Mouse (Mus musculus) cerebellum, adult 2 months (tissue): ENCODE measurements around the gene Ctbp2. TPM values are rescaled to one million over a fixed set of nuclear protein-coding genes. Genes with fewer than 3 reads are reported as not detected.
A peak's percentile ranks its signal among the peaks of the same experiment; 100 is the strongest.

ENCODE experiments used
- DNase-seq, 2 experiments: peaks; one replicate each; pipeline ENCODE4 v3.0.0; 2021
- H3K27ac ChIP-seq: fragments of 200-500 bp; 2 replicates; pipeline ENCODE4 v1.5.1; 2012; ENCODE audit warnings: low read length, control low read depth, inconsistent platforms; ENCODE audit not compliant: insufficient read depth
- H3K27me3 ChIP-seq: fragments of 200-500 bp; 2 replicates; pipeline ENCODE4 v1.6.1; 2012; ENCODE audit warnings: inconsistent platforms, mild to moderate bottlenecking, low read length, moderate library complexity; ENCODE audit not compliant: control insufficient read depth, insufficient read depth
- H3K4me1 ChIP-seq: fragments of 200-500 bp; 2 replicates; pipeline ENCODE4 v1.6.1; 2011; ENCODE audit warnings: low read length; ENCODE audit not compliant: control insufficient read depth, insufficient read depth
- H3K4me3 ChIP-seq: fragments of 200-500 bp; replicated peaks from 2 replicates; pipeline ENCODE3; 2011; ENCODE audit warnings: mild to moderate bottlenecking, low read depth, low read length, control low read depth; ENCODE audit not compliant: insufficient read depth
- CTCF ChIP-seq: fragments of 200-500 bp; IDR thresholded peaks from 2 replicates; pipeline ENCODE4 v1.5.1; 2011; ENCODE audit warnings: low read depth, mild to moderate bottlenecking, control low read depth, low read length, moderate library complexity, borderline replicate concordance; ENCODE audit not compliant: insufficient read depth
- POLR2A ChIP-seq: fragments of 200-500 bp; IDR thresholded peaks from 2 replicates; pipeline ENCODE4 v1.6.1; 2011; ENCODE audit warnings: low read length, control low read depth, borderline replicate concordance; ENCODE audit not compliant: insufficient read depth
- WGBS: fragments of 180-500 bp; shearing (Covaris S2); methylation state at CpG from one replicate; pipeline ENCODE4 v1.1.7; 2018; 5-methylcytosine and 5-hydroxymethylcytosine counted together
- polyA plus RNA-seq: library from polyadenylated mRNA; depleted of rRNA; stranded (reverse); fragments of >200 nt; gene quantifications from 2 replicates; pipeline ENCODE4 v1.2.3, GENCODE M21; 2012

The Ctbp2 gene
- polyA plus RNA-seq, 1 experiment = 96.2 TPM

DNA sequence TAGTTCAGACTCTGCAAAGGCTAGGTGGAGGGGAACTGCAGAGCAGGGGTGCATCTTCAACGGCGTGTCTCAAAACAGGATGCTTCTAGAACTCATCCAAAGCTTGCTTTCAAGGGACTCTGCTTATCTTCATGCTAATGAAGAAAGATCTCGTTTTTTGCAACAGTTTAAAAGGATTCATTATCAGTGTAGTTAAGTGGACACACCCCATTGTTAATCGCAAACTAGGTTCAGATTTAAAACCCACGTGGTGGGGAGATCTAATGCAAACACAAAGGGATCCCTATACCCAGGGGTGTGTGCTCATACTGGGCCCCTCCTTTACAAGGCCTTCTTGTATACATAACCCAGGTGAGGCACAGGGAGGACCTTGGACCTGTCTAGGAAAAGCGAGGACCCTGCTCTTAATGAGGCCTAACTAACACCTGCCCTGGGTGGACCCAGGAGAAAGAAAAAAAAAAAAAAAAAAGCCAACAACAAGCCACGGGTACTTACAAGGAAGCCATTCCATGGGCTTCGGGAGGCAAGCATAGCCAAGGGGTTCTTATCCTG, 94.6 kb downstream of the Ctbp2 start:
- Histone ChIP-seq H3K4me3 (no peak overlapping the region), H3K27me3 (no peaks in the 10 kb centered on the region), H3K27ac (no peak overlapping the region), H3K4me1 (peaks cover 19% of the 10 kb centered on the region)
- WGBS = 81% methylated on average over 8 of the region's 8 CpGs
- DNase-seq = no peak
- TF ChIP-seq CTCF (no peak), POLR2A (no peak)

DNA sequence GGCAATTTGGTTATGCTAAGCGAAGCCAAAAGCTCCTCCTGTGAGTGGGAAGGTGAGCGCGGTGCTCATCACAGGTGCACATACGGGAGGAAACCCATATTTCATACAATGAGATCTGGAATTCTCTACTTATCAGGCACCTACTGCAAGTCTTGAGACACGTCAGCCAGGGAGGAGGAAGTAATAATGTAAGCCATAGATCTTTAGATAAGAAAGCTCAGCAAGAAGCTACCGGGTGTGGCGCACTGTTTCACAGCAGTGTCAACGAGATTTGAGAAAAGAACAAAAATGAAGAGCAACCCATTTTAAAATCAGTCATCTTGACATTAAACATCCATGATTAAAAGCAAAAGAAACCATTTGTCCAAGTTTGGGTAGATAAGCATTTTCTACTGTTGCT, 95.2 kb downstream of the Ctbp2 start:
- H3K27me3 ChIP-seq = no peaks in the 10 kb centered on the region
- peaks cover 15% of the 10 kb centered on the region for H3K4me1 ChIP-seq
- no peak overlapping the region for H3K4me3 ChIP-seq
- TF ChIP-seq CTCF (no peak), POLR2A (no peak)
- no peak overlapping the region for H3K27ac ChIP-seq
- DNase-seq = no peak
- WGBS = 78% methylated on average over 8 of the region's 8 CpGs

DNA sequence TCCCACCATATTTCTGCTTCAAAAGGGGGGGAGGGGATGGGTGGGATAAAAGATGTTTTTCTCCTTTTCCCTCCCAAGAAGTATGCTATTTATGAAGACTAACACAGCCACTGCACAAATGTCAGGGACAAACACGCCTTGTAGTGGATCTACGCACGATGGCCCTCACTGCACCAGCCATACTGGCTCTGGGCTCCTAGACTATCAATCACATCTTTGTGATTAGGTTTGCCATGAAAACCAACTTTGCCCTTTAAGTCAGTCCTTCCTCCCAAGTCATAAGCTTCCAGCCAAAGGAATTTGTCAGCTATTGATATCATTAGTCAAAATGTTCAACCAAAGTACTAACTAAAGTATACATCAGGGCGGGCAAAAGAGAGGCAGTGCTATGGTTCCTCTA, 96.2 kb downstream of the Ctbp2 start:
- no peak for DNase-seq
- Histone ChIP-seq H3K4me3 (no peak overlapping the region), H3K4me1 (peaks cover 7% of the 10 kb centered on the region), H3K27me3 (no peaks in the 10 kb centered on the region), H3K27ac (no peak overlapping the region)
- WGBS = 97% methylated on average over 4 of the region's 4 CpGs
- no peak for TF ChIP-seq POLR2A

DNA sequence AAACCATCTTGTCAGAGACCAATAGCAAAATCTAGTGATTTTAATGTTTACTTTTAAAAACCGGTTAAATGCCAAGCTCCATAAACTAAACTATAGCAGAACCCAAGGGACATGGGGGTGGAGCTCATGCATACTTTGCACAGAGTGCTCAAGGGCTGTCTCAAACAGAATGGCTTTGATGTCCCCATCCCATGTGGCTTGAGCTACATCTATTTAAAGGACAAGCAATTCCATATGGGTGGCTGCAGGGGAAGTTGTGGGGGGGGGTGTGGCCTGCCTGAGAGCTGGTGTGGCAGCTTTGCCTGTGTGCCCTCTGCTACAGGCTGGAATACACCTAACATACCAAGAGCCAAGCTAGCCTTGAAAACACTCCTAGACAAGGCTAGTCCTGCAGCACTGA, 99.5 kb downstream of the Ctbp2 start:
- Histone ChIP-seq H3K27me3 (no peaks in the 10 kb centered on the region), H3K4me3 (no peak overlapping the region), H3K4me1 (peaks cover 22% of the 10 kb centered on the region), H3K27ac (no peak overlapping the region)
- no peak for TF ChIP-seq POLR2A
- TF ChIP-seq CTCF = no peak
- WGBS = 89% methylated on average over 1 of the region's 1 CpGs
- no peak for DNase-seq

GRCm38 (mm10) chr7:133019481-133020020, 104.6 kb downstream of the Ctbp2 start:
- peaks cover 44% of the 10 kb centered on the region for H3K4me1 ChIP-seq
- WGBS = 44% methylated on average over 6 of the region's 6 CpGs
- TF ChIP-seq POLR2A = no peak
- TF ChIP-seq CTCF = no peak
- no peak overlapping the region for H3K27ac ChIP-seq
- no peaks in the 10 kb centered on the region for H3K27me3 ChIP-seq
- no peak overlapping the region for H3K4me3 ChIP-seq
- no peak for DNase-seq

DNA sequence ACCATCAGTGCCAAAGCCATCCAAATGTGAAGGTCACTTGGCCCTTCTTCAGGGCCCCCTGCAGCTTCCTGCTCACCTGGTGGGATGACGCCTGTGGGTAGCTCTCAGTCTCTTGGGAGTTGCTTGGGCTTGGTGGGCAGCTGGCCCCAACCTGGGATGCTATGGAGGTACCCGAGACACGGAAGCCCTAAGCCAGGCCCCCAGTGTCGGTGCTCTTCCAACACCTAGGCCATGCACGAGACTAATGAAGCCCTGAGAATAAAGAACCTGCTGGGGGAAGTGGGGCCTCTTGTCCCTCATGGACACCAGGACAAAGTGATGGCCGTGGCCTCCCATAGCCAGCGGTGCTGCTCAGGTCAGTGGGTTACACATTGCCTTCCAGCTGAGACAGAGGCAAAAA, 105.2 kb downstream of the Ctbp2 start:
- Histone ChIP-seq H3K27me3 (no peaks in the 10 kb centered on the region), H3K27ac (0 out of 2 replicates have a peak overlapping the region, but pooled peaks have one; percentile 26), H3K4me1 (peaks cover 50% of the 10 kb centered on the region), H3K4me3 (no peak overlapping the region)
- no peak for DNase-seq
- 51% methylated on average over 7 of the region's 7 CpGs for WGBS
- TF ChIP-seq POLR2A = no peak
- TF ChIP-seq CTCF = no peak

DNA sequence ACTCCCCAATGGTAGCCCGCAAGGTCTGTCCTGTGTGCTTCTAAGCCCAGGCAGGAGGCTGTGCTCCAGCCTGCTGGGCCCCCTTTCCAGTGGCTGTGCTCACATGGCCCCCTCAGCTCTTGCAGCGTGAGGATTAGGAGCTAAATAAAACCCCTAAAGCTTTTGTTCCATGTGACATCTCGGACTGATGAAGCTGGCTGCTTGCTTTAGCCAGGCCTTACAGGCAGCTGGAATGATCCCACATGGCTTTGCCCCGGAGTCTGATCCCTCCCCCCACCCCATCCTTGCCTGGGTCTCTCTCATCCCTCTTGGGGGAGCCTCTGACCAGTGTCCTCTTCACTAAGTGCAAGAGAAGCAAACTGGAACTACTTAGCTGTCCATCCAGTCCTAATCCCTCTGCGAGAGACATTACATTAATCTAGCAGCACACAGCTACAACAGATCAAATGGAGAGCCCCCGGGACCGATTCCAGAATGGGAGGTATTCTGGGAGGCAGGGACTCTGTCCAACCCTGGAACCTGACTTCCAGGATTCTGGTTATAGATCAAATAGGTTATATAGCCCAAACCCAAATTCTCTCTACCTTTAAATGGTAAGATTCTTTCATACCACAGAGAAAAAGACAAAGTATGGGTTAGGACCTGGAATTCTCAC, 108.6 kb downstream of the Ctbp2 start:
- H3K4me1 ChIP-seq = peaks cover 60% of the 10 kb centered on the region
- H3K27ac ChIP-seq = peak overlapping the region; percentile 76
- no peaks in the 10 kb centered on the region for H3K27me3 ChIP-seq
- whole genome bisulfite sequencing = 20% methylated on average over 7 of the region's 7 CpGs
- no peak overlapping the region for H3K4me3 ChIP-seq
- no peak for TF ChIP-seq POLR2A
- no peak for TF ChIP-seq CTCF
- DNase-seq = no peak

DNA sequence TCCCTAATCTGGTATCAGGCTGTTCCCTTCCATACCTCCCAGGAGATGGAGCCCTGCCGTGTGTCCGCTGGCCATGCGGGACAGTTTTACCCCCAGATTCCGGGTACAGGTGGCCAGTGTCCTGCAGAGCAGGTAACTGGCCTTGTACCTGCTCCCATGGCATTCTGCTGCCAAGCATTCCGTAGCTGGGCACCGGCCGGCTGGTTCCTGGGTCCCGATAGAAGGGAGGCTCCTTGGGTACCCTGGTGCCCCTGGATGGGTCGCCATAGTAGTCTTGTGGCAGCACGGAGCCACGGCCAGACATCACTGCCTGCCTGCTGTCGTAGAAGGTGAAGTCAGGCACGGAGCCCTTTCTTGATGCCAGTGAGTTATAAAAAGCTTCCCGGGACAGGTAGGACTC, 109.5 kb downstream of the Ctbp2 start:
- Histone ChIP-seq H3K27me3 (no peaks in the 10 kb centered on the region), H3K4me3 (peak overlapping the region; percentile 9), H3K4me1 (peaks cover 60% of the 10 kb centered on the region), H3K27ac (peak overlapping the region; percentile 66)
- DNase-seq = peak; percentile 57 to 58
- TF ChIP-seq POLR2A = no peak
- no peak for TF ChIP-seq CTCF
- 11% methylated on average over 14 of the region's 14 CpGs for WGBS
